In the genomic region with DNA sequence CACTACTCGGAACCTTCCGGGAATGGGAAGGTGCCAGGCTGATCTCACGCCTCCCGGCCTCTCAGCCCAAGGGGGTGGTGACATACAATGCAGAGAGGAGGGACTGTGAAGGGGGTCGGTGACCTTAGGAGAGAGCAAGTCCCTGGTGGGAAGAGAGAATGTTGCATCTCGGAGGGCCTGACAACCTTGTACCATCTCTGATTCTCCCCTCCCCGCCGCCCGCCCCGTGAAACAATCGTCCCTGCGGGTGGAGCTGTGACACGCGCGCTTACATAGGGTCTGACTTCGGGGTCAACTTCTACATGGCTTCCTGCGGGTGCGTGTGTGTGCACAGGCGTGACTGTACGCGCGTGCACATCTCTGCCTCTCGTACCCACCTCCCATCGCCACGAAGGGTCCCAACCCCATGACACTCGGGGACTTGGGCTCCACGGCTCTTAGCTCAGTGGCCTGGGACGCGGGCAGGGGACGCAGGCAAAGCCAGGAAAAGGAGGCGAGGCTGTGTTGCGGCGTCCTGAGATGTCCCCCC, we compare ENCODE assay signal across 8 mouse cellular contexts. TPM values are rescaled to one million over a fixed set of nuclear protein-coding genes. Genes with fewer than 3 reads are reported as not detected.
DNase-seq lines count a peak whose midpoint lies in the region; ATAC-seq and TF ChIP-seq lines count a peak whose summit lies in the region.

A gene (plus strand): TSS at position 230 of the 529 bp plus-strand sequence.

- H3K4me2 ChIP-seq in hindbrain, embryonic 15.5 days, result peak within 1 kb of the TSS; percentile 99
- peak within 1 kb of the TSS; percentile 86 for H3K4me2 ChIP-seq in liver, embryonic 11.5 days
- H3K4me2 ChIP-seq in neural tube, embryonic 12.5 days (replicated peaks), result peak within 1 kb of the TSS; percentile 89

- H3K9me3 ChIP-seq in hindbrain, embryonic 15.5 days, result no peaks in the 10 kb centered on the region
- no peaks in the 10 kb centered on the region for H3K9me3 ChIP-seq in liver, embryonic 11.5 days (ENCODE audit: control insufficient read depth, low read length)
- H3K9me3 ChIP-seq in neural tube, embryonic 12.5 days, result no peaks in the 10 kb centered on the region

- H3K27me3 ChIP-seq in hindbrain, embryonic 15.5 days, result peaks cover 35% of the 10 kb centered on the region
- H3K27me3 ChIP-seq in liver, embryonic 11.5 days (replicated peaks; ENCODE audit: control insufficient read depth, insufficient read depth, low read length), result peaks cover 84% of the 10 kb centered on the region
- H3K27me3 ChIP-seq in neural tube, embryonic 12.5 days (replicated peaks), result peaks cover 70% of the 10 kb centered on the region

- H3K4me1 ChIP-seq in brown adipose tissue, adult 24 weeks (ENCODE audit: control insufficient read depth, insufficient read depth, insufficient read length, low read length), result peaks cover 4% of the 10 kb centered on the region; the same call in 1 of the 2 replicates
- H3K4me1 ChIP-seq in hindbrain, embryonic 15.5 days (replicated peaks), result peaks cover 57% of the 10 kb centered on the region
- H3K4me1 ChIP-seq in liver, embryonic 11.5 days (replicated peaks; ENCODE audit: control insufficient read depth, insufficient read depth, low read length), result peaks cover 6% of the 10 kb centered on the region; the same call in 1 of the 2 replicates
- peaks cover 57% of the 10 kb centered on the region for H3K4me1 ChIP-seq in neural tube, embryonic 12.5 days

- TF ChIP-seq CTCF in left cerebral cortex, adult 2 months (IDR thresholded peaks at IDR 0.05), result no peak

- H3K9ac ChIP-seq in hindbrain, embryonic 15.5 days, result peak within 1 kb of the TSS; percentile 71
- H3K9ac ChIP-seq in liver, embryonic 11.5 days (ENCODE audit: low read depth, low read length), result no peak within 1 kb of the TSS
- H3K9ac ChIP-seq in neural tube, embryonic 12.5 days, result peak within 1 kb of the TSS; percentile 79

- intact Hi-C loops in left cerebral cortex, adult 2 months (cut with DNase I), result loop anchor here (2.0 to 5.0 kb wide), 4 partner anchors 135 to 385 kb away; no protein-coding TSS in a partner anchor

- DNase-seq in left cerebral cortex, adult 2 months (ENCODE audit: extremely low spot score in 1 of 2, low spot score in 2 of 2), result no peak
- no peak for DNase-seq in left cerebral cortex, adult 11 months (ENCODE audit: low spot score)
- no peak for DNase-seq in liver, embryonic 11.5 days (ENCODE audit: low spot score)
- no peak for DNase-seq in cerebellum, postnatal 4 days (ENCODE audit: low spot score in 2 of 2)
- DNase-seq in cerebellum, adult 18-20 months, result no peak

- WGBS in hindbrain, embryonic 15.5 days, result 0% methylated on average over 33 of the region's 33 CpGs
- whole genome bisulfite sequencing in liver, embryonic 11.5 days, result 5% methylated on average over 29 of the region's 33 CpGs
- WGBS in neural tube, embryonic 12.5 days, result 1% methylated on average over 33 of the region's 33 CpGs

- H3K4me3 ChIP-seq in left cerebral cortex, adult 2 months, result peak within 1 kb of the TSS; percentile 62
- H3K4me3 ChIP-seq in brown adipose tissue, adult 24 weeks (ENCODE audit: insufficient read depth, low read depth, low read length), result peak within 1 kb of the TSS; percentile 45
- H3K4me3 ChIP-seq in hindbrain, embryonic 15.5 days, result peak within 1 kb of the TSS; percentile 53
- H3K4me3 ChIP-seq in liver, embryonic 11.5 days (ENCODE audit: low read depth, low read length), result peak within 1 kb of the TSS; percentile 57
- H3K4me3 ChIP-seq in neural tube, embryonic 12.5 days, result peak within 1 kb of the TSS; percentile 63

- peak; percentile 34 for ATAC-seq in hindbrain, embryonic 15.5 days (ENCODE audit: low FRiP score, low read depth)
- no peak; the same call in 1 of the 2 replicates for ATAC-seq in liver, embryonic 11.5 days (replicated peaks; ENCODE audit: low FRiP score)
- ATAC-seq in neural tube, embryonic 12.5 days (ENCODE audit: low FRiP score, low read depth), result no peak

- H3K36me3 ChIP-seq in hindbrain, embryonic 15.5 days, result no peaks in the 10 kb centered on the region
- H3K36me3 ChIP-seq in liver, embryonic 11.5 days (ENCODE audit: control insufficient read depth, insufficient read depth, low read length), result no peaks in the 10 kb centered on the region
- no peaks in the 10 kb centered on the region for H3K36me3 ChIP-seq in neural tube, embryonic 12.5 days

- H3K27ac ChIP-seq in left cerebral cortex, adult 2 months, result peak within 1 kb of the TSS; percentile 53; the same call in 1 of the 2 replicates
- no peak within 1 kb of the TSS for H3K27ac ChIP-seq in brown adipose tissue, adult 24 weeks (replicated peaks; ENCODE audit: low read depth, low read length)
- H3K27ac ChIP-seq in hindbrain, embryonic 15.5 days (replicated peaks), result peak within 1 kb of the TSS; percentile 61
- no peak within 1 kb of the TSS for H3K27ac ChIP-seq in liver, embryonic 11.5 days (ENCODE audit: low read depth, low read length)
- peak within 1 kb of the TSS; percentile 22; the same call in 1 of the 2 replicates for H3K27ac ChIP-seq in neural tube, embryonic 12.5 days

RNA-seq across cellular contexts. Expression of the gene that starts here (rescaled TPM):
- total RNA-seq in left cerebral cortex, adult 2 months (2021), result 10 to 100 TPM; 34.5 to 38.1 TPM
- 0.29 TPM in 1 of 2 replicates, not detected in the other for polyA plus RNA-seq in brown adipose tissue, adult 24 weeks (2012; ENCODE audit: insufficient read depth, insufficient read length, missing spikeins)
- 2.8 and 3.9 TPM in 2 replicates for polyA plus RNA-seq in hindbrain, embryonic 15.5 days (2015; fragmentation: Nextera tagmentation; extraction: Ambion mirVana)
- polyA plus RNA-seq in liver, embryonic 11.5 days (2014; fragmentation: Nextera tagmentation; extraction: Ambion mirVana), result 0.09 and 0.23 TPM in 2 replicates
- polyA plus RNA-seq in neural tube, embryonic 12.5 days (2016; fragmentation: Nextera tagmentation; extraction: Ambion mirVana), result 2.6 TPM in 2 replicates

Comparison
In these comparisons a context has a peak if more than half of its experiments do, and no peak if none do; other contexts are left out.
1. H3K27ac ChIP-seq: peak in left cerebral cortex, adult 2 months (single experiment), hindbrain, embryonic 15.5 days (single experiment) and neural tube, embryonic 12.5 days (single experiment); none in brown adipose tissue, adult 24 weeks (single experiment) and liver, embryonic 11.5 days (single experiment).
2. Peak in every context shown above with its lines, with median percentiles within 50 percentile points of each other: H3K4me3 ChIP-seq and H3K4me2 ChIP-seq.